Mouse (Mus musculus) myocyte (in vitro differentiated cells): ENCODE measurements around the gene Tbca. TPM values are rescaled to one million over a fixed set of nuclear protein-coding genes. Genes with fewer than 3 reads are reported as not detected.

ENCODE experiments used
- H3K27me3 ChIP-seq: one replicate; pipeline ENCODE4 v1.6.1; 2011; ENCODE audit not compliant: control insufficient read depth, insufficient read depth, insufficient read length
- H3K36me3 ChIP-seq: one replicate; pipeline ENCODE4 v1.6.1; 2011; ENCODE audit not compliant: control insufficient read depth, insufficient read depth
- H3K4me2 ChIP-seq: one replicate; pipeline ENCODE4 v1.6.1; 2011; ENCODE audit warnings: low read depth, control low read depth
- H3K4me3 ChIP-seq: one replicate; pipeline ENCODE4 v1.5.1; 2011; ENCODE audit warnings: mild to moderate bottlenecking, control low read depth, moderate library complexity
- H3K79me2 ChIP-seq: one replicate; pipeline ENCODE4 v1.6.1; 2011; ENCODE audit not compliant: control insufficient read depth, insufficient read depth
- H3ac ChIP-seq: one replicate; pipeline ENCODE4 v1.6.1; 2011; ENCODE audit not compliant: control insufficient read depth, insufficient read length
- CEBPB ChIP-seq: IDR thresholded peaks from 2 replicates; pipeline ENCODE4 v1.6.1; 2011; ENCODE audit warnings: mild to moderate bottlenecking, moderate library complexity; ENCODE audit not compliant: poor library complexity, insufficient read depth, severe bottlenecking
- E2F4 ChIP-seq: IDR thresholded peaks from one replicate; pipeline ENCODE4 v1.6.1; 2011; ENCODE audit warnings: mild to moderate bottlenecking, control low read depth, moderate library complexity; ENCODE audit not compliant: insufficient read depth
- MAX ChIP-seq: IDR thresholded peaks from one replicate; pipeline ENCODE4 v1.6.1; 2011; ENCODE audit warnings: low read depth, mild to moderate bottlenecking, control low read depth
- MYOD1 ChIP-seq, 3 experiments: IDR thresholded peaks; one replicate each; pipeline ENCODE4 v1.6.1; 2011; ENCODE audit warnings: control low read depth in 2 of 3, low read depth in 2 of 3, mild to moderate bottlenecking in 2 of 3, moderate library complexity in 1 of 3; ENCODE audit not compliant: insufficient read length in 2 of 3, control insufficient read depth in 1 of 3
- MYOG ChIP-seq, 3 experiments: IDR thresholded peaks; one replicate each; pipeline ENCODE4 v1.6.1; 2011; ENCODE audit warnings: control low read depth in 2 of 3, low read depth in 2 of 3, mild to moderate bottlenecking in 2 of 3; ENCODE audit not compliant: insufficient read length in 2 of 3, control insufficient read depth in 1 of 3, insufficient read depth in 1 of 3
- POLR2A ChIP-seq: IDR thresholded peaks from one replicate; pipeline ENCODE4 v1.6.1; 2011; ENCODE audit warnings: low read depth, mild to moderate bottlenecking, control low read depth, moderate library complexity; ENCODE audit not compliant: insufficient read length
- POLR2AphosphoS2 ChIP-seq: IDR thresholded peaks from one replicate; pipeline ENCODE4 v1.6.1; 2011; ENCODE audit warnings: low read depth, control low read depth; ENCODE audit not compliant: insufficient read length
- REST ChIP-seq: IDR thresholded peaks from one replicate; pipeline ENCODE4 v1.6.1; 2011; ENCODE audit warnings: mild to moderate bottlenecking, control low read depth, moderate library complexity; ENCODE audit not compliant: insufficient read depth, insufficient read length
- SRF ChIP-seq: IDR thresholded peaks from one replicate; pipeline ENCODE4 v1.6.1; 2011; ENCODE audit warnings: low read depth; ENCODE audit not compliant: control insufficient read depth, insufficient read length
- TCF12 ChIP-seq: IDR thresholded peaks from one replicate; pipeline ENCODE4 v1.6.1; 2011; ENCODE audit warnings: mild to moderate bottlenecking, control low read depth; ENCODE audit not compliant: poor library complexity, insufficient read depth, severe bottlenecking
- TCF3 ChIP-seq: IDR thresholded peaks from one replicate; pipeline ENCODE4 v1.6.1; 2011; ENCODE audit warnings: low read depth, control low read depth; ENCODE audit not compliant: insufficient read length
- USF1 ChIP-seq: IDR thresholded peaks from one replicate; pipeline ENCODE4 v1.6.1; 2011; ENCODE audit warnings: low read depth, mild to moderate bottlenecking, control low read depth, moderate library complexity
- polyA plus RNA-seq: library from polyadenylated mRNA; unstranded; fragments of >200 nt; fragmentation: generic; extraction: Trizol; gene quantifications from one replicate; pipeline ENCODE4 v1.2.1, GENCODE M21; 2012; ENCODE audit warnings: missing spikeins

Tbca gene
- polyA plus RNA-seq, 1 experiment, result 253 TPM

DNA sequence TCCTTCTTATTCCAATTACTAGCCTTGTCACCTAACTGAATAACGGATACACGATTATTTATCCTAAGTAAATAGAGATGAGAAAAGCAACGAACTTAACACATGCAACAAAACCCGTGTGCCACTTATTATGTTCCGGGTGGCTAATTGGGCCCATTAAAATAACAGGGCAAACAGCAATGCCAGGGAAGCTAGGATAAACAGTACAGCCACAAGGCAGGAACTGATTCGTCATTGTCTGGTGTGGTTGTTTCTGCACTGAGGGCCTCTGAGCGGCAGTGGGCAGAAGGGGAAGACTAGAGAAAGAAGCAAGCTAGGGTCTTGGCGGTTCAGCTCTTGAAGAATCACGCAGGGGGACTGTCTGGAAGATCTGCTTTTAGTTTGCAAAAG, 81.4 kb downstream of the Tbca start:
- no peaks in the 10 kb centered on the region for H3K79me2 ChIP-seq
- H3K4me3 ChIP-seq, result no peak overlapping the region
- peaks cover 58% of the 10 kb centered on the region for H3K27me3 ChIP-seq
- H3ac ChIP-seq, result no peak overlapping the region
- no peak overlapping the region for H3K4me2 ChIP-seq
- H3K36me3 ChIP-seq, result no peaks in the 10 kb centered on the region
- TF ChIP-seq TCF3 (no peak), TCF12 (no peak), CEBPB (no peak), MAX (no peak)

DNA sequence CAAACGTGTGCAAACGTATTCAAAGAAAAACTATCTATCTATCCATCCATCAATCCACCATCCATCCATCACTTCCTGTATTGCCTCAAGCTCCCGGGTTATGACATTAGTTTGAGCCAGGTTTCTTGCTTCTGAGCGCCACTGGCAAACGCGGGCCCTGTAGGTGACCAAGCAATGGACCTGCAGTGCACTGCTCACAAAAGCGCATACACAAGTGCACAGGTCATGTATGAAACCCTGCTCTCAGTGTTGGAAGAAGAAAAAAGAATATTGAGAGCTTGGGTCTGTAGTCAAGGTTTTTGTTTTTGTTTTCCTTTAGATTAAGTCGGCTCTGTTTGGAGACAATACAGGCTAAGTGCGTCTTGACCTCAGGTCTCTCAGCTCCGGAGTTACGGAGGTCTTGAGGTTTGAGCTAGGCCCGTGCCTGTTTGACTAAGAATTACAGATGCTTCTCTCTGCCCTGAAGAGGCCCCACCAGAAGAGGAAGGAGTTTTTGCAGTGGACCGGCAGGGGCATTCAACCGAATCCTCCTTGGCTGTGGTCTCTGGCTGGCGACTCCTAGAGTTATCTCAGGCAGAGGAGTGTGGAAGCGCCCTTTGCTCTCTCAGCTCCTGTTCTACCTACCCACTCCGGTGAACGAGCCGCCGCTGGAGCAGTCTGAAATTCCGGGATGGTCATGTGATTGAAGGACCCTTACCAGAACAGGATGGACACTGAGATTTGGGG, 81.9 kb downstream of the Tbca start:
- H3K36me3 ChIP-seq, result no peaks in the 10 kb centered on the region
- TF ChIP-seq MYOD1 (IDR thresholded peaks at IDR 0.05; ENCODE audit: control insufficient read depth in 1 of 3, insufficient read length in 2 of 3, low read depth in 2 of 3), result no peak
- H3K27me3 ChIP-seq, result peaks cover 64% of the 10 kb centered on the region
- no peak overlapping the region for H3K4me2 ChIP-seq
- H3ac ChIP-seq, result no peak overlapping the region
- H3K4me3 ChIP-seq, result no peak overlapping the region
- no peaks in the 10 kb centered on the region for H3K79me2 ChIP-seq

DNA sequence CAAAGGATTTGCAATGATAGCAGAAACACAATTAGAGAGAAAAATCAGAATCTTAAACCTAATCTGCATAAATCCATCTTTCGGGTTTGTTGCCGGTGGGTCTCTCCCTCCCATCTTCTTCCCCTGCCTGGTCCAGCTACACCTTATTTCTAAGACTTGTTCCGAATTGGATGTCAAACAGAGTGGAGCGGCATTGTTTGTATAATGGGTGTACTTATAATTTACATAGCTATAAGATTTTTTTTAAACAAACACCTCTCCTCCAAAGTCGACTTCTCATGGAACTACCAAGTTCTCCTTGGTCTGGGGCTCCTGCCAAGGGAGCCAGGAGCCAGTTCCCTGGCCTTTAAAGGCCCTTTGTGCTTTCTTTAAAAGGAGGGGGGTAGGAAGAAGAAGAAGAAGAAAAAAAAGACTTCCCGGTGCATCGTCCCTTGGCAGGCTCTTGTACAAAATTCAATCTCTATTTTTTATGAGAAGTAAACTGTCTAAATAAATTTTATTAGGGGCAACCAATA, 83.2 kb downstream of the Tbca start:
- Histone ChIP-seq H3K79me2 (no peaks in the 10 kb centered on the region), H3K36me3 (no peaks in the 10 kb centered on the region), H3K27me3 (peaks cover 66% of the 10 kb centered on the region), H3ac (no peak overlapping the region), H3K4me2 (no peak overlapping the region), H3K4me3 (no peak overlapping the region)
- TF ChIP-seq POLR2A (no peak), CEBPB (no peak), E2F4 (no peak)

DNA sequence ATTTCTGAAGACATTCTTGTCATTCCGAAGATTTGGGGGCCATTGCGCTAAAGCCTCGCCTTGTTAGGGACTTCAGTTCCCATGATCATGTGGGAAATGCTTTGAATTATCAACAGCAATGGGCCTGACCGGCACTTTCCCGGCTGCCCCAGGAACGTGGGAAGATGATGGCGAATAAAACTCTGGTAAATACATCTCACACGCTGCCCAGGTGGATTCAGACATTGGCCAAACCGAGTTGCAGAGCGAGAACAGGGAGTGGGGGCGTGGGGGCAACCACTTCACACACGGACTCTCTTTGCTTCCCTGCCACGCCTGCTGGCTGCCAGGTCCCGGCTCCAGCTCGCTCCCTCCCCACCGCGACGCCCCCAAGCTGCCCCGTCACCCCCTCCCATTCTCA, 83.7 kb downstream of the Tbca start:
- TF ChIP-seq POLR2A, result no peak
- no peak for TF ChIP-seq TCF3
- TF ChIP-seq SRF, result no peak
- TF ChIP-seq POLR2AphosphoS2, result no peak
- no peak for TF ChIP-seq E2F4
- TF ChIP-seq CEBPB, result no peak
- TF ChIP-seq TCF12, result no peak
- TF ChIP-seq MYOG (IDR thresholded peaks at IDR 0.05; ENCODE audit: control insufficient read depth in 1 of 3, insufficient read depth in 1 of 3, insufficient read length in 2 of 3, low read depth in 2 of 3), result no peak
- TF ChIP-seq REST, result no peak
- TF ChIP-seq USF1, result no peak
- Histone ChIP-seq H3K36me3 (no peaks in the 10 kb centered on the region), H3K27me3 (peaks cover 68% of the 10 kb centered on the region), H3ac (no peak overlapping the region), H3K79me2 (no peaks in the 10 kb centered on the region), H3K4me2 (no peak overlapping the region), H3K4me3 (no peak overlapping the region)

DNA sequence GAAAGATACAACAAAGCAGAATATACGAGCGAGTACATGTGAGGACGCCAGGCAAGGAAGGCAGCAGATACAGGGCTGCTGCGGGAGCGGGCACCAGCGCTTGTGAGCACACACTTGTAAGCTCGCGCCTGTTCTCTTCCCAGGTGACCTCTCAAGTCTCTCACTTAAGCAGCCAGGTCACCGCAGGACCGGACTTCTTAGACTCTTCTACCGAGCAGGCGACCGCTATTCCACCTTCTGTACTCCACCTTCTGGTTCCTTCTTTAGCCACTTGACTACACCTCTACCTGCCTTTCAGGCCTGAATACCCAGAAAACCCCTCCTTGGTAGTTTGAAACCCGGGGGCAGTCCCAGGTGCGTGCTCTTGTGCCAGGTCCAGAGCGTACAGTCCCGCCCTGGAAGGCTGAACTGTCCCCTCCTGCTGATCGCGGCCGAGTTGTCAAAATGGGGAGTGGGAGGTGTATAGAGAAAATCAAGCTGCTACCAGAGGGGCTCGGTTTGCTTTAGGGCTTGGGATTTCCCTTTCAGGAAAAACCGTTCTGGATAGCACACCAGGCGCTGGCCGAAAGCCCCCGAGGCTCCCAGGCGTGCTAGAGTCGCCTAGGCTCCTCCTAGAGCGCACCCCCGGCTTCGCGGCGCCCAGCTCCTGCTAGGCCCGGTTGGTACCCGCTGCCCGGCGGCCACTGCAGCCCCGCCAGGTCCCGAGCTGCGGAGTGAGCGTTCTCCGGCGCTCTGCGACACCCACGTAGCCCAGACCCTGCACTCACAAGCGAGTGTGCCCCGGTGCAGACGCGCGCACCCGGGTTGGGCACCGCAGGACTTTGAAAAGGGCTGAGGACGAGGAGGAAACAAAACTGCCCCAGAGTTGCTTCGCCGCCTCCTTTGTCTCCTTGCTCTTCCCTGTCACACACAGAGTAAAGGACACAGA, 84.7 kb downstream of the Tbca start:
- peaks cover 68% of the 10 kb centered on the region for H3K27me3 ChIP-seq
- no peak for TF ChIP-seq TCF3
- no peak for TF ChIP-seq MAX
- TF ChIP-seq POLR2A, result no peak
- TF ChIP-seq REST, result no peak
- TF ChIP-seq TCF12, result no peak
- TF ChIP-seq POLR2AphosphoS2, result no peak
- TF ChIP-seq SRF, result no peak
- TF ChIP-seq E2F4, result no peak
- no peak overlapping the region for H3K4me3 ChIP-seq
- H3ac ChIP-seq, result no peak overlapping the region
- no peak overlapping the region for H3K4me2 ChIP-seq
- no peaks in the 10 kb centered on the region for H3K79me2 ChIP-seq
- no peaks in the 10 kb centered on the region for H3K36me3 ChIP-seq

DNA sequence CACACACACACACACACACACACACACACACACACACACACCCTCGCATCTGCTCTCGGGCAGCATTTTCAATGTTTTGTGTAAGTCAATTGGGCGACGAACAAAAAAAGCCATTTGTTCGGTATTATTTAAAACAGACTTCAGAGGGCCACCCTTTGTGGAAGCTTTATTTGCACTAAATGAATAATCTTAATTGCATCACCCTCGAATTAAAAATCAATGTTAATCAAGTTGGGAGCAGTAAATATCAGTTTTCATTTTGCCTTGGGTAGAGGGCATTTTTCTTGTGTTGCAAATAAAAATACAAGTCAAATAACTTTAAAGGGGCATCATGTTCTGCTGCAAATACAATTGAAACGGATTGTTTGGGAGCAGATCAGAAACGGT, 85.3 kb downstream of the Tbca start:
- Histone ChIP-seq H3K36me3 (no peaks in the 10 kb centered on the region), H3K79me2 (no peaks in the 10 kb centered on the region), H3K27me3 (peaks cover 61% of the 10 kb centered on the region), H3ac (no peak overlapping the region), H3K4me2 (no peak overlapping the region), H3K4me3 (no peak overlapping the region)
- no peak for TF ChIP-seq E2F4
- no peak for TF ChIP-seq CEBPB
- no peak for TF ChIP-seq POLR2A
- no peak for TF ChIP-seq MYOD1 (IDR thresholded peaks at IDR 0.05; ENCODE audit: control insufficient read depth in 1 of 3, insufficient read length in 2 of 3, low read depth in 2 of 3)
- no peak for TF ChIP-seq REST
- TF ChIP-seq USF1, result no peak
